Mouse (Mus musculus) forebrain, embryonic 14.5 days (tissue): ENCODE data around the gene Hcst. TPM values are rescaled to one million over a fixed set of nuclear protein-coding genes. Genes with fewer than 3 reads are reported as not detected.

ENCODE experiments used
- ATAC-seq: fragments of 200-750 bp; cut with Nextera tagmentation; 2 replicates; pipeline ENCODE4 v1.8.0; 2017; ENCODE audit warnings: mild to moderate bottlenecking, moderate library complexity
- DNase-seq: peaks from one replicate; pipeline ENCODE4 v3.0.0-alpha.2; 2015; ENCODE audit warnings: low spot score
- H3K27ac ChIP-seq: fragments of 300-500 bp; sonication (generic); 2 replicates; pipeline ENCODE4 v1.5.1; 2014; ENCODE audit warnings: low read depth, mild to moderate bottlenecking, control low read depth, low read length, moderate library complexity
- H3K27me3 ChIP-seq: fragments of 300-500 bp; sonication (generic); replicated peaks from 2 replicates; pipeline ENCODE4 v1.6.1; 2014; ENCODE audit warnings: low read length, control low read depth, mixed read lengths; ENCODE audit not compliant: control insufficient read depth, insufficient read depth
- H3K36me3 ChIP-seq: fragments of 300-500 bp; sonication (generic); 2 replicates; pipeline ENCODE4 v1.6.1; 2014; ENCODE audit warnings: low read length, control low read depth; ENCODE audit not compliant: control insufficient read depth, insufficient read depth
- H3K4me1 ChIP-seq: fragments of 300-500 bp; sonication (generic); 2 replicates; pipeline ENCODE4 v1.6.1; 2014; ENCODE audit warnings: antibody characterized with exemption, low read length, control low read depth; ENCODE audit not compliant: control insufficient read depth, insufficient read depth
- H3K4me2 ChIP-seq: fragments of 300-500 bp; sonication (generic); 2 replicates; pipeline ENCODE4 v1.6.1; 2014; ENCODE audit warnings: mild to moderate bottlenecking, control low read depth, low read length
- H3K4me3 ChIP-seq: fragments of 300-500 bp; sonication (generic); 2 replicates; pipeline ENCODE4 v1.5.1; 2014; ENCODE audit warnings: low read depth, low read length, control low read depth
- H3K9ac ChIP-seq: fragments of 300-500 bp; sonication (generic); 2 replicates; pipeline ENCODE4 v1.6.1; 2014; ENCODE audit warnings: mild to moderate bottlenecking, low read length, control low read depth, moderate library complexity
- H3K9me3 ChIP-seq: fragments of 300-500 bp; sonication (generic); replicated peaks from 2 replicates; pipeline ENCODE4 v1.6.1; 2016; ENCODE audit warnings: low read length, control low read depth, mixed read lengths; ENCODE audit not compliant: control insufficient read depth
- WGBS: fragments of 180-500 bp; shearing (Covaris S2); extraction: QIAGEN DNeasy Blood & Tissue Kit; methylation state at CpG from one replicate; pipeline ENCODE4 v1.1.7; 2014; 5-methylcytosine and 5-hydroxymethylcytosine counted together
- polyA plus RNA-seq: library from polyadenylated mRNA; unstranded; fragments of >200 nt; fragmentation: Nextera tagmentation; extraction: Ambion mirVana; gene quantifications from 2 replicates; pipeline ENCODE4 v1.2.1, GENCODE M21; 2014

The Hcst gene
- polyA plus RNA-seq, 1 experiment from 2014 or later = 0.61 TPM

GRCm38 (mm10) chr7:30373501-30373962 is 46.1 kb downstream of the Hcst start:
- peak; percentile 99 for DNase-seq
- H3K9me3 ChIP-seq = no peaks in the 10 kb centered on the region
- peak overlapping the region; percentile 61 for H3K4me2 ChIP-seq
- no peaks in the 10 kb centered on the region for H3K27me3 ChIP-seq
- under 1% methylated on average over 21 of the region's 21 CpGs for WGBS
- H3K27ac ChIP-seq = peak overlapping the region; percentile 78; the same call in 1 of the 2 replicates
- H3K4me3 ChIP-seq = peak overlapping the region; percentile 40
- peak overlapping the region; percentile 71 for H3K9ac ChIP-seq
- H3K36me3 ChIP-seq = no peaks in the 10 kb centered on the region
- H3K4me1 ChIP-seq = no peaks in the 10 kb centered on the region; the same call in 1 of the 2 replicates
- peak; percentile 100 for ATAC-seq

Other genes with a start within 250 kb of the Hcst start
- gene Cox7a1, start 235.7 kb downstream of the Hcst start, polyA plus RNA-seq = 4.8 and 5.5 TPM in 2 replicates
- gene Capns1, start 221.0 kb downstream of the Hcst start, polyA plus RNA-seq = 50.8 and 56.9 TPM in 2 replicates
- 191 and 256 TPM in 2 replicates for gene Polr2i, start 187.9 kb downstream of the Hcst start, polyA plus RNA-seq
- 376 and 384 TPM in 2 replicates for gene Tbcb, start 187.6 kb downstream of the Hcst start, polyA plus RNA-seq
- not detected in 2 replicates for gene Ovol3, start 184.1 kb downstream of the Hcst start, polyA plus RNA-seq
- 0.27 and 0.32 TPM in 2 replicates for gene Thap8, start 139.8 kb downstream of the Hcst start, polyA plus RNA-seq
- gene Wdr62, start 139.4 kb downstream of the Hcst start, polyA plus RNA-seq = 5.6 and 5.8 TPM in 2 replicates
- 142 and 174 TPM in 2 replicates for gene Clip3, start 128.1 kb downstream of the Hcst start, polyA plus RNA-seq
- 102 and 118 TPM in 2 replicates for gene Alkbh6, start 111.1 kb downstream of the Hcst start, polyA plus RNA-seq
- 3.6 and 3.7 TPM in 2 replicates for gene Syne4, start 105.0 kb downstream of the Hcst start, polyA plus RNA-seq
- not detected in 2 replicates for gene E130208F15Rik, start 98.1 kb downstream of the Hcst start, polyA plus RNA-seq
- gene Sdhaf1, start 96.0 kb downstream of the Hcst start, polyA plus RNA-seq = 18.7 and 23.8 TPM in 2 replicates
- gene Lrfn3, start 57.1 kb downstream of the Hcst start, polyA plus RNA-seq = 8.8 and 10.3 TPM in 2 replicates
- gene Tyrobp, start 6.1 kb downstream of the Hcst start, polyA plus RNA-seq = 31.1 and 31.3 TPM in 2 replicates
- gene Nfkbid, start 1.9 kb upstream of the Hcst start, polyA plus RNA-seq = 1.2 and 1.4 TPM in 2 replicates
- 467 and 579 TPM in 2 replicates for gene Aplp1, start 25.7 kb upstream of the Hcst start, polyA plus RNA-seq
- gene Kirrel2, start 37.8 kb upstream of the Hcst start, polyA plus RNA-seq = 0.65 and 0.79 TPM in 2 replicates
- 0.10 TPM in 1 of 2 replicates, not detected in the other for gene Nphs1, start 38.5 kb upstream of the Hcst start, polyA plus RNA-seq
- not detected in 2 replicates for gene Prodh2, start 73.8 kb upstream of the Hcst start, polyA plus RNA-seq
- 63.5 and 98.4 TPM in 2 replicates for gene Arhgap33, start 115.2 kb upstream of the Hcst start, polyA plus RNA-seq
- 8.6 and 10.1 TPM in 2 replicates for gene Hspb6, start 132.3 kb upstream of the Hcst start, polyA plus RNA-seq
- 6.2 and 7.1 TPM in 2 replicates for gene Proser3, start 132.4 kb upstream of the Hcst start, polyA plus RNA-seq
- gene Lin37, start 140.0 kb upstream of the Hcst start, polyA plus RNA-seq = 47.6 and 59.0 TPM in 2 replicates
- gene U2af1l4, start 143.4 kb upstream of the Hcst start, polyA plus RNA-seq = 132 and 135 TPM in 2 replicates
- 7.0 and 10.7 TPM in 2 replicates for gene Gm49396, start 143.5 kb upstream of the Hcst start, polyA plus RNA-seq
- gene Psenen, start 143.8 kb upstream of the Hcst start, polyA plus RNA-seq = 121 and 143 TPM in 2 replicates
- gene Igflr1, start 145.6 kb upstream of the Hcst start, polyA plus RNA-seq = 1.7 and 6.4 TPM in 2 replicates
- 8.7 and 9.6 TPM in 2 replicates for gene Kmt2b, start 168.9 kb upstream of the Hcst start, polyA plus RNA-seq
- 0.12 and 0.34 TPM in 2 replicates for gene Zbtb32, start 179.1 kb upstream of the Hcst start, polyA plus RNA-seq
- gene Upk1a, start 193.0 kb upstream of the Hcst start, polyA plus RNA-seq = 0.20 and 0.25 TPM in 2 replicates
- 909 and 1,141 TPM in 2 replicates for gene Cox6b1, start 206.3 kb upstream of the Hcst start, polyA plus RNA-seq
- not detected in 2 replicates for gene Etv2, start 216.0 kb upstream of the Hcst start, polyA plus RNA-seq
- gene Rbm42, start 230.5 kb upstream of the Hcst start, polyA plus RNA-seq = 120 and 133 TPM in 2 replicates
- 32.9 and 35.8 TPM in 2 replicates for gene Haus5, start 245.1 kb upstream of the Hcst start, polyA plus RNA-seq